Mouse (Mus musculus): ENCODE results near the gene Skap2.

DNA sequence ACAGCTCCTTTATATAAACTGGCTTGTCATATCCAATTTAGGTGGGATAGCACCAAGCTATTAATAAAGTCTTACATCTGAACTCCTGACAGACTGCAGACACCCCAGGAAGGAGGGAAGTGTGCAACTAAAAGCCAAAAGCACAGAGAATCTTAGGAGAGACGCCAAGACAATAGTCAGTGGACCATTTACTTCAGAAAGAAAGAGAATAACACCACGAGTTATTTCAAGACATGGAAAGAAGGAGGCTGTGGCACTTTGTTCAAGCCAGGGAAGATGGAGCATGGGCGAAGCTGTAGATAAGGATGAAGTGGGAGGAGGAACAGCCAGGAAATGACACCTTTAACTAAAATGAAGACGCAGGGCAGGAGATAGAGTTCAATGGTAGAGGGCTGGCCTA is 78.4 kb downstream of the Skap2 start:
- TF ChIP-seq CTCF (IDR thresholded peaks at IDR 0.05) (no peak), EP300 (IDR thresholded peaks at IDR 0.05) (no peak)

All from lung, postnatal 0 days (tissue).